Comparison of ENCODE assay signal across 13 mouse cellular contexts in the genomic region with DNA sequence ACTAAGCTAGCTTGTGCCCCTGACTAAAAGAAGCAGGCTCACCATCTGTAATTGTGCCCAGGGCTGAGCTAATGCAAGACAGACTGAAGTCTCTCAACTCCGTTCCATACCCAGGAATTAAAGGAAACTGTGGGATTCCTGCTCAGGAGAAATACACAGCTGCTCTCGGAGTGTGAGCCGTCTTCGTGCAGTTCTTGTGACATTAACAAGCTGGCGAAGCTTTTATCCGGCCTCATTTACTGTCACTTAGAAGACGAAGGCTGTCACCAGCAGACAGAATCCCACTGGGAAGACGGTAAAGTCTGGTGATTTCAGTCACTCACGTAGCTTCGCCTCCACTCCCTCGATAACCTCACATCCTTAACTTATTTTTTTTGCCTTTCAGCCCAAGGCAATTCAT. TPM values are rescaled to one million over a fixed set of nuclear protein-coding genes. Genes with fewer than 3 reads are reported as not detected.
"Had no signal": no experiment of that assay in that cellular context is flagged by ENCODE, and none has a peak within 500 bp of the region (broad histone marks: within the 10 kb centered on the region; RNA-seq: fewer than 3 reads in every experiment).

No protein-coding gene starts in this region.

- H3K4me1 ChIP-seq: limb, embryonic 12.5 days; liver, embryonic 13.5 days; midbrain, embryonic 13.5 days; neural tube, embryonic 12.5 days had no signal

- H3K4me3 ChIP-seq: left cerebral cortex, adult 2 months; limb, embryonic 12.5 days; liver, embryonic 13.5 days; midbrain, embryonic 13.5 days; neural tube, embryonic 12.5 days had no signal

- H3K9ac ChIP-seq: limb, embryonic 12.5 days; liver, embryonic 13.5 days; liver, postnatal 0 days; midbrain, embryonic 13.5 days; neural tube, embryonic 12.5 days had no signal

- H3K9me3 ChIP-seq: limb, embryonic 12.5 days; liver, embryonic 13.5 days; midbrain, embryonic 13.5 days; neural tube, embryonic 12.5 days had no signal

- H3K4me2 ChIP-seq: limb, embryonic 12.5 days; liver, embryonic 13.5 days; midbrain, embryonic 13.5 days; neural tube, embryonic 12.5 days had no signal

- H3K27ac ChIP-seq: left cerebral cortex, adult 2 months; limb, embryonic 12.5 days; liver, embryonic 13.5 days; midbrain, embryonic 13.5 days; neural tube, embryonic 12.5 days had no signal

- DNase-seq: kidney, adult 18-20 months; kidney, postnatal 10 days; kidney, postnatal 4 days; liver; liver, embryonic 13.5 days; liver, postnatal 0 days; thymus, adult 2 months; thymus, postnatal 36 days had no signal

- H3K27me3 ChIP-seq: limb, embryonic 12.5 days; liver, embryonic 13.5 days; midbrain, embryonic 13.5 days; neural tube, embryonic 12.5 days had no signal

- H3K36me3 ChIP-seq: limb, embryonic 12.5 days; liver, embryonic 13.5 days; midbrain, embryonic 13.5 days; neural tube, embryonic 12.5 days had no signal

- ATAC-seq: liver, postnatal 0 days; midbrain, embryonic 13.5 days had no signal

RNA-seq across cellular contexts. Expression of a gene that starts 33.0 kb away (rescaled TPM):
- total RNA-seq: monocyte, adult 5-6 weeks had no signal
